Mouse (Mus musculus): Measurements from ENCODE around the gene 4933415F23Rik. TPM values are rescaled to one million over a fixed set of nuclear protein-coding genes. Genes with fewer than 3 reads are reported as not detected.
"Not testable (repeated sequence)": the region's sequence is repeated elsewhere in the genome, so short reads cannot be mapped to it uniquely, and the experiment has no call there.

Gene 4933415F23Rik
- not detected in 2 replicates for polyA plus RNA-seq (2015; fragmentation: Nextera tagmentation; extraction: Ambion mirVana)

- no peak for DNase-seq (ENCODE audit: low spot score)
Observed at GRCm38 (mm10) chr1:23102021-23102420, at the start of gene 4933415F23Rik. 4933415F23Rik (minus strand) TSS chr1:23102253.

GRCm38 (mm10) chr1:23151722-23152121, 49.7 kb upstream of the 4933415F23Rik start:
- DNase-seq (ENCODE audit: low spot score) = no peak

GRCm38 (mm10) chr1:23146198-23146873, 44.3 kb upstream of the 4933415F23Rik start:
- DNase-seq (ENCODE audit: low spot score) = no peak

DNA sequence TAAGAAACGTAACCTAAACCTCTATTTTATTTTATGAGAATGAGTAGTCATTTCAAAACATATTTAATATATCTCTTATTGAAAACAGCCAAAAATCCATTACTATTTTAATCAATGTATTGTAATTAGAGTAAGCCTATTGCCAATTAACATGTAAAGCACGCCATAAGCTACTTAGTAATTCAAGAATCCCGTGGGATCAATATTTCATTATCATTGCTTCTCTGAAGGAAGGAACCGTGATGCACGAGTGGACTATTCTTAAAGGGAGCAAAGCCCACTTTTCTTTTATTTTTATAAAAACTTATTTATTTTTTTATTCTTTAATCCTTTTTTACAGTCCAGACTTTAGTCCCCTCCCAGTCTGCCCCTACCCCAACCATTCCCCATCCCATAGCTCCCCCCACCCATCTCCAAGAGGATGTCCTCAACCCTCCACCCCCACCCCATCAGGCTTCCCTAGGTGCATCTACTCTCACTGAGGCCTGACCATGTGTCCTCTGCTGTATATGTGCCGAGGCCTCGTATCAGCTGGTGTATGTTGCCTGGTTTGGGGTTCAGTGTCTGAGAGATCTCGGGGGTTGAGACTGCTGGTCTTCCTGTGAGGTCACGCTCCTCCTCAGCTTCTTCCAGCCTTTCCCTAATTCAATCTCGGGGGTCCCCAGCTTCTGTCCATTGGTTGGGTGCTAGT, 39.2 kb upstream of the 4933415F23Rik start:
- DNase-seq (ENCODE audit: low spot score) = no peak

DNA sequence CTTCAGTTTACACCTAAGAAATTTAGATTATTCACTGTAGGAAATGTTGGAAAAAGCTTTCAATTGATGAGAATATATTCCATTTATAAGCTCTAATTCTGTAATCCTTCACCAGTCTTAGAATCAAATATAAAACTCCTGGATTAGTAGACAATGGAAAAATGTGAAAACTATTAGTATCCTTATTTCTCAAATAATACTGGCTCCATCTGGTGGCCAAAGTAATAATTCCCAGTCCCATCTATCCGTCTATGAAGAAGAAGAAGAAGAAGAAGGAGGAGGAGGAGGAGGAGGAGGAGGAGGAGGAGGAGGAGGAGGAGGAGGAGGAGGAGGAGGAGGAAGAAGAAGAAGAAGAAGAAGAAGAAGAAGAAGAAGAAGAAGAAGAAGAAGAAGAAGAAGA, 38.5 kb upstream of the 4933415F23Rik start:
- not testable (repeated sequence) for DNase-seq (ENCODE audit: low spot score)

DNA sequence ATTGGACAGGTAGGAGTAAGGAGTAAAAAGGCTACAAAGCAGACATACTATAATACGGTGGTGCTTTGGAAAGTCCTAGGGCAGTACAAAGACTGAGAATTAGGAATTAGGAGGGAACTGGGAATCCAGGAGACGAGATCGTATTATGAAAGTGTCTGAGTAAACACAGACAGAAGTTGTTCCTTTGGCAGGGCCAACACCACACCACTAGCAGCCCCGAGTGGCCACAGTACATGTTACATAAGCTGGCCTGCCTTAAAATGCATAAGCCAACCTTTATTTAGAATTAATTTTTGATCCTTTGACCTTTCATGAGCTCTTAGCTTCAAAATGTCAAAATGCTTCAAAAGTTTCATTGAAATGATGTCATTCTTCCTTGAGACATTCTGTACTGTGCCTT, 18.8 kb upstream of the 4933415F23Rik start:
- DNase-seq (ENCODE audit: low spot score) = no peak

- no peak for DNase-seq (ENCODE audit: low spot score)
Observed at GRCm38 (mm10) chr1:23119406-23119805, 17.4 kb upstream of the 4933415F23Rik start.

- DNase-seq (ENCODE audit: low spot score) = no peak
Observed at GRCm38 (mm10) chr1:23117423-23117822, 15.4 kb upstream of the 4933415F23Rik start.

- DNase-seq (ENCODE audit: low spot score) = no peak
Observed at GRCm38 (mm10) chr1:23109191-23109590, 7.1 kb upstream of the 4933415F23Rik start.

GRCm38 (mm10) chr1:23102881-23103280, 828 bp upstream of the 4933415F23Rik start:
- no peak for DNase-seq (ENCODE audit: low spot score)

GRCm38 (mm10) chr1:23099791-23100190, 2.3 kb downstream of the 4933415F23Rik start:
- DNase-seq (ENCODE audit: low spot score) = no peak

GRCm38 (mm10) chr1:23098451-23098850, 3.6 kb downstream of the 4933415F23Rik start:
- DNase-seq (ENCODE audit: low spot score) = no peak

GRCm38 (mm10) chr1:23097996-23098395, 4.1 kb downstream of the 4933415F23Rik start:
- DNase-seq (ENCODE audit: low spot score) = no peak

GRCm38 (mm10) chr1:23067715-23068114, 34.3 kb downstream of the 4933415F23Rik start:
- no peak for DNase-seq (ENCODE audit: low spot score)

DNA sequence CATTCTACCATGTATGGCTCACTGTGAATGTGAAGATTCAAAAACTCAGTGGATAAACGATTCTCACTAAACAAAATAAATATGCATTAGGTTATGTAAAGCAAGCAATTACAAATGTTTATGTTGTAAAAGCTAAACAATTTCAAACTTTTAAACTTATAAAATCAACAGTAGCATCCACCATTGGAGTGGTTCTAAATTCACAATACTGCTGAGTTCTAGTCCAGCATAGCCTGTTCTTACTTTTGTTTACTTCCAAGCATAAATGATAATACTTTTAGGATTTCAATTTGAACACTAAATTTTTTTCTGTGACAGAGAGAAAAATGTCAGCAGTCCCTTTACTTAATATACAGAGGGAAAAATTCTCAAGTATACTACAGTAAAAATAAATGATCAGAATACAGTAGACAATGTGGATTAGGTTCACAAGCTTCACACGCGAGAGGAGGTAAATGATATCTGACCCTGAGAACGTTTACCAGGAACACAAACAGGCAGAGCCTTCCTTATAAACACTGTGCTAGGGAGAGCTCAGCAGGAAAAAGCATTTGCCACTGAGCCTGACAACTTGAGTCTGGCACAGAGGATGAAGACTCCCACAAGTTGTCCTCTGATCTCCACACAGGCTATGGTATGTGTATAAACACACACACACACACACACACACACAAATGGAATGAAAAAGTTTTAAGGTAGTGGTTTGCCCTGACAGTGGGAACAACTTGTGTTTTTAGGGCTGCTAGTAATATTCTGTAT, 37.2 kb downstream of the 4933415F23Rik start:
- no peak for DNase-seq (ENCODE audit: low spot score)

- DNase-seq (ENCODE audit: low spot score) = no peak
Observed at GRCm38 (mm10) chr1:23063946-23064345, 38.1 kb downstream of the 4933415F23Rik start.

DNA sequence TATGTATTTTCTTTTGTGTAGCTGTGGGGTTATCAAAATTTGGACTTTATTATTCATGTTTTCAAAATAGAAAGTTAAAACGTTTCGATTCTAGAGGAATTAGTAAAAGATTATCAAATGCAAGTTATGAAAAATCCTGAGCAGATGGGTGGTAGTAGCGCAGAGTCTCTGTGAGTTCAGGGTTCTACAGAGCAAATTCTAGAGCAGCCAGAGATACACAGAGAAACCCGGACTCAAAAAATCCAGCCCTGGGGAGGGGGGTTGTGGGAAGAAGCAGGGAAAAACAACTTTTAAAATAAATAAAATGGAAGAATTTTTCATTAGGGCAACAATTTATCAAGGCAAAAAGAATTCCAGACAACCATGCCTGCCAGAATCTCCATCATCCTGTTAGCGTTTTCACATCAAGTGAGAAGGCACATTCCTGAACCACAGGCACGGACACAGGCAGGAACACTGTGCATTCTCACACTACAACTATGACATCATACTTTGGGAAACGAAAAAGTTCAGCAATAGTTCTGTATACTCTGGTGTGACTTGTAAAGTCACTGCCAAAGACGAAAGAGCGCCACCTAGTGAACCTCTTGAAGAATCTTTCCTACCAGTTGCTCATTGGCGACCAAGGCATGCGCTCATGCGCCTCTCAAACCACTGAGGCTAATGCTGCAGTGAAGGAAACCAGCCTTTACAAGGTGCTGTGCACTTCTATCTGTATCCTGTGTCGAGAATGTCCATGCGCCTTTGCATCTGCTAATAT, 40.3 kb downstream of the 4933415F23Rik start:
- DNase-seq (ENCODE audit: low spot score) = peak; percentile 49

DNA sequence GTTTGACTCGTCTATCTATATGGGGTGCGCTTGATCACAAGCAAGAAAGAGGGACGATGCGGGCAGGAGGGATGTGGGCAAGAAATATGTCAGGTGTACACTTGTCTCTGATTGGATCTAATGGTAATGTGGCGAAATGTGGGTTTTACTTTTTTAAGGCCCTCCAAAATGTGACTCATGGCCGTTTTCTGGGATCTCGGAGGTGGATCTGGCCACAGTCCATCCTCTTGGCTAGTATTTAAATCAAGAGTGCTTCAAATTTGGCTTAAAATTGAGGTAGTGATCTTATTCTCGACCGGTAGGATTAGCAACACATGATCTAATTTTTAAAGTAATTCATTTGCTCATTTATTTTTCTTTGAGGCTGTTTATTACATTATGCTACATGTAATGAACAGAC, 42.0 kb downstream of the 4933415F23Rik start:
- no peak for DNase-seq (ENCODE audit: low spot score)

All from thymus, postnatal 0 days (tissue).